Mouse (Mus musculus) intestine, embryonic 15.5 days (tissue): Measurements from ENCODE around the gene Mettl17. TPM values are rescaled to one million over a fixed set of nuclear protein-coding genes. Genes with fewer than 3 reads are reported as not detected.

Experiments used
- ATAC-seq: fragments of 200-750 bp; cut with Nextera tagmentation; 2 replicates; pipeline ENCODE4 v1.8.0; 2017; ENCODE audit warnings: moderate TSS enrichment, moderate library complexity
- H3K27ac ChIP-seq: fragments of 300-500 bp; sonication (generic); 2 replicates; pipeline ENCODE4 v1.5.1; 2015; ENCODE audit warnings: mild to moderate bottlenecking, inconsistent platforms
- H3K27me3 ChIP-seq: fragments of 300-500 bp; sonication (generic); replicated peaks from 2 replicates; pipeline ENCODE4 v1.6.1; 2015; ENCODE audit warnings: inconsistent platforms
- H3K36me3 ChIP-seq: fragments of 300-500 bp; sonication (generic); 2 replicates; pipeline ENCODE4 v1.6.1; 2015; ENCODE audit warnings: inconsistent platforms
- H3K4me1 ChIP-seq: fragments of 300-500 bp; sonication (generic); replicated peaks from 2 replicates; pipeline ENCODE4 v1.6.1; 2015; ENCODE audit warnings: inconsistent platforms
- H3K4me2 ChIP-seq: fragments of 300-500 bp; sonication (generic); replicated peaks from 2 replicates; pipeline ENCODE4 v1.6.1; 2015; ENCODE audit warnings: mild to moderate bottlenecking, inconsistent platforms
- H3K4me3 ChIP-seq: fragments of 300-500 bp; sonication (generic); replicated peaks from 2 replicates; pipeline ENCODE4 v1.5.1; 2015; ENCODE audit warnings: inconsistent platforms
- H3K9ac ChIP-seq: fragments of 300-500 bp; sonication (generic); 2 replicates; pipeline ENCODE4 v1.6.1; 2015; ENCODE audit warnings: inconsistent platforms
- H3K9me3 ChIP-seq: fragments of 300-500 bp; sonication (generic); 2 replicates; pipeline ENCODE4 v1.6.1; 2016; ENCODE audit warnings: inconsistent platforms
- WGBS: fragments of 180-500 bp; shearing (Covaris S2); methylation state at CpG from one replicate; pipeline ENCODE4 v1.1.7; 2015; 5-methylcytosine and 5-hydroxymethylcytosine counted together
- polyA plus RNA-seq: library from polyadenylated mRNA; unstranded; fragments of >200 nt; fragmentation: Nextera tagmentation; extraction: Ambion mirVana; gene quantifications from 2 replicates; pipeline ENCODE4 v1.2.1, GENCODE M21; 2015

The Mettl17 gene
- polyA plus RNA-seq, 1 experiment from 2014 or later: 45.5 TPM

DNA sequence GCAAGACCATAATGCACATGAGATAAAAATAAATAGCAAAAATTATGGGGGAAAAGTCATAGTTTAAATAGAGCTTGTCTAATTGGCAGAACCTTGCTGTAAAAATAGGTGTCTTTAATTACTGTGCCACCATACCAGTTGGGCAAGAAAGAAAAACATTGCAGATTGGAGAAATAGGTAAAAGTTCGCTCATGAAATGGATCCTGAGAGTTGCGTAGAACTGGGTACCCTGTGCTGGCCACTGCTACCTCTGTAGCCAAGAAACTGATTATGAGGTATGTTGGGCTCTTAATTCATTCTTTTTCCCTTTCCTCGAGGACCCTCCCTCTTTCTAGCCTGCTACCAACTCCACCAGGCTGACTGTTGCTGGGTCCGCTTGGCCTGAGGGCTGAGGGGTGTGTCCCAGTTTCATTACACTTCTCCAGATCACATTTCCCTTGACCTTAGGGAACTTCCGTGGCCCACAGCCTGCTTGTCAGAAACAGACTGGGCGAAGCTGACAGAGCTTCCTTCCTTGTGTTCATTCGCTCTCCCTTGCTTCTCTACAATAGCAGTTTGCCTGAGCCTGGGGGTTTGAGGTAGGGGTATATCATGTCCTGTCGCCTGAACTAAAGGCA lies 56.4 kb downstream of the Mettl17 start:
- H3K9ac ChIP-seq: no peak overlapping the region
- H3K27me3 ChIP-seq: no peaks in the 10 kb centered on the region
- no peaks in the 10 kb centered on the region for H3K36me3 ChIP-seq
- H3K4me3 ChIP-seq: no peak overlapping the region
- H3K4me1 ChIP-seq: 0 out of 2 replicates have a peak, but pooled peaks cover 4% of the 10 kb centered on the region
- H3K4me2 ChIP-seq: 0 out of 2 replicates have a peak overlapping the region, but pooled peaks have one; percentile 28
- 37% methylated on average over 8 of the region's 8 CpGs for WGBS
- H3K9me3 ChIP-seq: no peaks in the 10 kb centered on the region
- peak; percentile 72 for ATAC-seq
- 0 out of 2 replicates have a peak overlapping the region, but pooled peaks have one; percentile 6 for H3K27ac ChIP-seq

DNA sequence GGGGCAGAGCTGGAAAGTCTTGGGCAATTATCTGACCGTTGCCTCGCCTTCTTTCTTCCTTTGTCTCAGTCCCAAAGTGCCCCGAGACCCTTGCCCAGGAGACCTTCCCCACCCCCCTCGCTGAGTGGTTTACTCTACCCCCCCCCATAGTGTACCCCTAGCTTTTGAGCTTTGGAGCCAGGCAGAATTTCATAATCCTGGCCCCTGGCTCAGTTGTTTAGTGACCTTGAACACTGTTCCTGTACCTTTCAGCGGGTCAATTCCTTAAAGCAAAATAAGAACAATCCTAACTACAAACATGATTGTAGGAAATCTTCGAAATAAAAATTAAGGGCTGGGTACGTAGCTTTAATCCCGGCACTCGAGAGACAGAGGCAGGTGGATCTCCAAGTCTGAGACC lies 56.9 kb downstream of the Mettl17 start:
- H3K4me2 ChIP-seq: 0 out of 2 replicates have a peak overlapping the region, but pooled peaks have one; percentile 28
- H3K27me3 ChIP-seq: no peaks in the 10 kb centered on the region
- no peaks in the 10 kb centered on the region for H3K36me3 ChIP-seq
- no peak overlapping the region for H3K9ac ChIP-seq
- H3K9me3 ChIP-seq: no peaks in the 10 kb centered on the region
- 0 out of 2 replicates have a peak, but pooled peaks cover 4% of the 10 kb centered on the region for H3K4me1 ChIP-seq
- no peak overlapping the region for H3K4me3 ChIP-seq
- 0 out of 2 replicates have a peak overlapping the region, but pooled peaks have one; percentile 6 for H3K27ac ChIP-seq
- 66% methylated on average over 9 of the region's 9 CpGs for WGBS
- peak; percentile 25; the same call in 1 of the 2 replicates for ATAC-seq

DNA sequence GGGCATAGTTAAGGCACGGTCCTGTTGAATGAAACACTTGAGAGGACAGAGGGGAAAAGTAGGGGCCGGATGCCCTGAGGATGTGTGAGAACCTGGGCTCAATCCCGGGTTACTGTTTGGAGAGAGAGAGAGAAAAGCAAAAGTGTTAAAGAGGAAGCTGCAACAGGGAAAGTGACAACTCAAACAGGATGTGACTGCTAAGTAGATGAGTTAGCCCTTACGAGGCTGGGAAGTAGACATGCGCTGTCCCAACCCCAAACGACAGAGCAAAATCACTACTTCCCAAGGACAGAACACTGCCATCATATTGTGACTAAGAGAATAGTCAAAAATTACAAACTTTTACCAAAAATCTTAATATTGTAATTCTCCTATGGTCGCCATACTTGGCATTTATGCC lies 57.6 kb downstream of the Mettl17 start:
- 60% methylated on average over 7 of the region's 7 CpGs for WGBS
- ATAC-seq: no peak

More for the DNA sequence above, 57.6 kb downstream of the Mettl17 start:
- Histone ChIP-seq H3K36me3 (no peaks in the 10 kb centered on the region), H3K9ac (no peak overlapping the region), H3K4me2 (no peak overlapping the region), H3K9me3 (no peaks in the 10 kb centered on the region), H3K27ac (no peak overlapping the region), H3K4me3 (no peak overlapping the region), H3K4me1 (0 out of 2 replicates have a peak, but pooled peaks cover 4% of the 10 kb centered on the region), H3K27me3 (no peaks in the 10 kb centered on the region)

Other genes starting within 250 kb of the Mettl17 start
- gene Gm4181, start 249.2 kb upstream of the Mettl17 start, polyA plus RNA-seq: not detected in 2 replicates
- gene Gm17079, start 189.4 kb upstream of the Mettl17 start, polyA plus RNA-seq: not detected in 2 replicates
- gene Gm5800, start 167.7 kb upstream of the Mettl17 start, polyA plus RNA-seq: not detected in 2 replicates
- gene Ang4, start 111.3 kb upstream of the Mettl17 start, polyA plus RNA-seq: 2.9 and 3.5 TPM in 2 replicates
- not detected in 2 replicates for gene AY358078, start 84.8 kb upstream of the Mettl17 start, polyA plus RNA-seq
- gene Ear6, start 31.1 kb upstream of the Mettl17 start, polyA plus RNA-seq: 0.35 TPM in 1 of 2 replicates, not detected in the other
- gene Slc39a2, start 8.0 kb downstream of the Mettl17 start, polyA plus RNA-seq: 0.96 and 1.0 TPM in 2 replicates
- gene Ndrg2, start 29.3 kb downstream of the Mettl17 start, polyA plus RNA-seq: 52.2 and 60.1 TPM in 2 replicates
- gene Tppp2, start 33.6 kb downstream of the Mettl17 start, polyA plus RNA-seq: not detected in 2 replicates
- not detected in 2 replicates for gene Rnase13, start 37.9 kb downstream of the Mettl17 start, polyA plus RNA-seq
- 64.4 and 65.9 TPM in 2 replicates for gene Arhgef40, start 99.9 kb downstream of the Mettl17 start, polyA plus RNA-seq
- gene Tmem253, start 130.8 kb downstream of the Mettl17 start, polyA plus RNA-seq: 50.1 and 60.0 TPM in 2 replicates
- gene Zfp219, start 135.9 kb downstream of the Mettl17 start, polyA plus RNA-seq: 29.7 and 29.8 TPM in 2 replicates
- gene Olfr221, start 157.6 kb downstream of the Mettl17 start, polyA plus RNA-seq: not detected in 2 replicates
- 555 and 601 TPM in 2 replicates for gene Hnrnpc, start 219.2 kb downstream of the Mettl17 start, polyA plus RNA-seq
- gene Rpgrip1, start 225.9 kb downstream of the Mettl17 start, polyA plus RNA-seq: 60.1 and 62.2 TPM in 2 replicates